Mouse (Mus musculus) cerebellum, postnatal 25 days (tissue): ENCODE measurements at regions not wholly inside any gene's neighbourhood (a gene's known extent, or its start where the extent isn't known, plus 50 kb on each side); places are given as distances from the start of the nearest gene placed in this dataset.
"Not testable (repeated sequence)": the region's sequence is repeated elsewhere in the genome, so short reads cannot be mapped to it uniquely, and the experiment has no call there.

Source experiments
- DNase-seq, 2 experiments: peaks; one replicate each; pipeline ENCODE4 v3.0.0; 2021; ENCODE audit warnings: mixed read lengths in 2 of 2

DNA sequence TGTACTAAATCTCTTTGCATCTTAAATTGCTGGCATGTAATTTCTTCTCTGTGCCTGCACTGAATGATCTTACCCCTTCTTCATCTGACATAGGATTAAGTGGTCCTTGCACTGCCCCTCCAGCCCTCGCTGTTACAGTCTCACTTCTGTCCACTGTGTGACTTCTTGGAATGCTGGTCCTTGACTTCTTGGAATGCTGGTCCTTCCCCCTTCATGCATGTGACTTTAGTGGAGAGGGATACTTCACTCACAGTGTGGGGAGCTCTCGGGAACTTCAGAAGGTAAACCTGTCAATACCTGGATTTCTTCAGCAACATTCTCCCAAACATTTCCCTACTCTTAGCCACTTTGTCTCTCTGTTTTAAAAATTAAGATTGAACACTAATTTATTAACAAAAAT lies 91.0 kb upstream of the Cdk6 start:
- no peak for DNase-seq

DNA sequence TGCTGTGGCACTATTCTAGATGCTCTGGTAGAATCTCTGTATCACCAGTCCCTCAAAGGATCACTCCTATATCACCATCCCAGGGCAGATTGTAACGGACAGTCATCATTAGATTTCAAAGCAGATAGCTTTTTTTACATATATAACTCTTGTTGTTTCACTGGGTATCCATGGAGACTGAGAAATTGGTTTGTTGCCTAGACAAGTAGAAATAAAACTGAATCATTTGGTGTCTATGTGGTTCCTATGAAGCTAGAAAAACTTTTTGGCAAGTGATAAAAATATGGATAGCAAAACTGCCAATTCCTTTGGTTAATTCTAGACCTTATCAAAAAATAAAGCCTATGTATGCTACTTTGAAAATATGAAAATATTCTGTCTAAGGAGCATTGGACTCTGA lies 81.0 kb upstream of the Cdk6 start:
- DNase-seq, result no peak

- DNase-seq, result not testable (repeated sequence)
Measured at GRCm38 (mm10) chr5:3264988-3265738, 76.1 kb upstream of the Cdk6 start.

DNA sequence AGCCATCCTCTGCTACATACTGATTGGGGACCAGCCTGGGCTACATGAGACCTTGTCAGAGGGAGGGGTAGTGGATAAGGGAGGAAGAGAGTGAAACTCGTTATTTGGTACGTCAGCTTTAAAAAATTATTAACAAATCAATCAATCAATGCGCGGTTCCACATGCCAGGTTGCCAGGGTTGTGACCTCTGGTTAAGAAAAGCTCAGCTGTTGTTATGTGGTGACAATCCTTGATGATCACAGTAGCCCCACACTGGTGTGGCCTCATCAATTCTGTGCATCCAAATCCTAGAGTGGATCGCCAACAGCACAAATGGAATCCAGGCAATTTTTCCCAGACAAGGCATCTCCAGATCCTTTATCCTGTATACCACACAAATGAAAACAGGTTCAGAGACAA lies 74.3 kb upstream of the Cdk6 start:
- no peak for DNase-seq

GRCm38 (mm10) chr5:3269760-3270159 lies 71.5 kb upstream of the Cdk6 start:
- no peak for DNase-seq

DNA sequence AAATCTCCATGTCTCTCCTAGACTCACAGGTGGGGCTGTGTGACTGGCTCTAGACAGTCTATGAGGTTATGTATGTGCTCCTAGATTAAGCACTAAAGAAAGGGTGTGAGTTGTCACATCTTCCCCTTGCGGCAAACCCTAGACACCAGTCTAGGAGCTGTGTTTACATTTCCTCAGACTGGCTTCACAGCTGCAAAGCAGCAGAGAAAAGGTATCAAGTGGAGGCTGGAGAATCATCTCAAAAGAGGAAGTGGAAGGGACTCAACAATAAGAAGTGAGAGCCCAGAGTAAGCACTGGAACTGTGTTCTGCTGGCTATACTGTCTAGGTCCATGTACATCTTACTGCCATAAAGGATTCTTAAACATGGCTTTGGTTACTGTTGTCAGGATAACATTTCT lies 68.1 kb upstream of the Cdk6 start:
- not testable (repeated sequence) for DNase-seq

GRCm38 (mm10) chr5:3277241-3277640 lies 64.0 kb upstream of the Cdk6 start:
- DNase-seq, result not testable (repeated sequence)

DNA sequence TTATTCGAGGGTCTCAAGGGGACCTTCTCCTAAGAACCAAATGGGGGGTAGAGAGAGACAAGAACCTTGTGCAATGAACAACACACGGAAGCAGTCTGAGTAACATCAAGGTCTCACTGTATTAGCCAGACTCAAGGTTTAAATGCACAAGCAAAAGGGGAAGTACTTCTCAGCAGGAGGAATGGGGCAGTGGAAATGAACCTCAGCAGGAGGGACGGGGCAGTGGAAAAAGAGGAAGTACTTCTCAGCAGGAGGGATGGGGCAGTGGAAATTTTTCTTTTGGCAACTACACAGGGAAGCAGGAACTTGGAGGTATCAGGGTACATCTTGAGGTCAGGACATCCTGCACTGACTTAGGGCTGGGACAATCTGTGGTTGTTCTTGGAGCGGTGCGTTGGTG lies 62.3 kb upstream of the Cdk6 start:
- DNase-seq, result not testable (repeated sequence)

- not testable (repeated sequence) for DNase-seq
Measured at GRCm38 (mm10) chr5:3281911-3282506, 59.3 kb upstream of the Cdk6 start.

- DNase-seq, result no peak
Measured at GRCm38 (mm10) chr5:3283083-3283482, 58.2 kb upstream of the Cdk6 start.

DNA sequence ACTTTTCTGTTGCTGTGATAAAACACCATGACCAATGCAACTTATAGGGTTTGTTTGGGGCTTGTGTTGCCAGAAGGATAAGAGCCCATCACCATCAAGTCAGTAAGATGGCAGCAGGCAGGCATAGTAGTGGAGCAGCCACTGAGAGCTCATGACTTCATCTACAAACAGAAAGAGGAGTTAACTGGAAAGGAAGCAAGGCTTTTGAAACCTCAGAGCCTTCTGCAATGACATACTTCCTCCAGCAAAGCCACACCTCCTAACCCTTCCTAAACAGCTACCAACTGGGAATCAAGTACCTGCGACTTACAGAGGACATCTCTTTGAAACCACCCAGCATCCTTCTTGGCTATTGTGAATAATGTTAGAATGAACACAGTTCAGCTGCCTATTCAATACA lies 57.0 kb upstream of the Cdk6 start:
- not testable (repeated sequence) for DNase-seq

DNA sequence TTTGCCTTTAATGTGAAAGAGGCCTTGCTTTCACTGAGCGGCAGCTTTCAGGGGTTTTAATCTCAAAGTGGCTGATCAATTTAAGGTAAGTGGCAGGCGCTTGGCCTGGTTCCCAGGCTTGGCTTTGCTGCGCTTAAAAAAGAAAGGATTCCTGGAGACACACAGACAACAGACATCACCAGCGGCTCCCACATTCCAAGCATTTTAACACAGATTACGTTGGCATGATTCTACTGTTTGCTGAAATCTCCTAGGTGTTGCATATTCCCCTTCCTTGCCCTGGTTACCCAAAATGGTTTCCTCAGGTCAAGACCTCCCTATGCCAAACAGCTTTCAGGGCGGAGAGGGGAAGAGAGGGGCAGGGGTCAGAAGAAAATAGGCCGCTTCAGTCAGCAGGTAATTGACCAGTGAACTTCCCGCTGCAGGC lies 51.3 kb upstream of the Cdk6 start:
- DNase-seq, result peak in 1 of 2 experiments; percentile 6
